Mouse (Mus musculus) hindbrain, embryonic 16.5 days (tissue): ENCODE data around the gene Ciapin1. TPM values are rescaled to one million over a fixed set of nuclear protein-coding genes. Genes with fewer than 3 reads are reported as not detected.

ENCODE experiments used
- ATAC-seq: fragments of 200-750 bp; cut with Nextera tagmentation; 2 replicates; pipeline ENCODE4 v1.8.0; 2017; ENCODE audit warnings: moderate TSS enrichment, moderate library complexity
- H3K27ac ChIP-seq: fragments of 300-500 bp; sonication (generic); 2 replicates; pipeline ENCODE4 v1.5.1; 2014; ENCODE audit warnings: low read depth, mild to moderate bottlenecking, control low read depth, low read length, moderate library complexity
- H3K27me3 ChIP-seq: fragments of 300-500 bp; sonication (generic); replicated peaks from 2 replicates; pipeline ENCODE4 v1.6.1; 2014; ENCODE audit warnings: low read length; ENCODE audit not compliant: control insufficient read depth, insufficient read depth
- H3K36me3 ChIP-seq: fragments of 300-500 bp; sonication (generic); 2 replicates; pipeline ENCODE4 v1.6.1; 2014; ENCODE audit warnings: mild to moderate bottlenecking, low read length, moderate library complexity, mixed read lengths; ENCODE audit not compliant: control insufficient read depth, insufficient read depth
- H3K4me1 ChIP-seq: fragments of 300-500 bp; sonication (generic); 2 replicates; pipeline ENCODE4 v1.6.1; 2014; ENCODE audit warnings: low read depth, low read length; ENCODE audit not compliant: control insufficient read depth, insufficient read depth
- H3K4me2 ChIP-seq: fragments of 300-500 bp; sonication (generic); 2 replicates; pipeline ENCODE4 v1.6.1; 2014; ENCODE audit warnings: mild to moderate bottlenecking, low read length, control low read depth, moderate library complexity
- H3K4me3 ChIP-seq: fragments of 300-500 bp; sonication (generic); 2 replicates; pipeline ENCODE4 v1.5.1; 2014; ENCODE audit warnings: mild to moderate bottlenecking, low read length, control low read depth, moderate library complexity
- H3K9ac ChIP-seq: fragments of 300-500 bp; sonication (generic); 2 replicates; pipeline ENCODE4 v1.6.1; 2014; ENCODE audit warnings: low read depth, mild to moderate bottlenecking, control low read depth, low read length, moderate library complexity
- H3K9me3 ChIP-seq: fragments of 300-500 bp; sonication (generic); 2 replicates; pipeline ENCODE4 v1.6.1; 2014; ENCODE audit warnings: mild to moderate bottlenecking, low read length, moderate library complexity; ENCODE audit not compliant: control insufficient read depth
- WGBS: fragments of 180-500 bp; shearing (Covaris S2); extraction: QIAGEN DNeasy Blood & Tissue Kit; methylation state at CpG from one replicate; pipeline ENCODE4 v1.1.7; 2014; 5-methylcytosine and 5-hydroxymethylcytosine counted together
- polyA plus RNA-seq: library from polyadenylated mRNA; unstranded; fragments of >200 nt; fragmentation: Nextera tagmentation; extraction: Ambion mirVana; gene quantifications from 2 replicates; pipeline ENCODE4 v1.2.1, GENCODE M21; 2015

Gene Ciapin1
- polyA plus RNA-seq, result 190 and 191 TPM in 2 replicates

- Histone ChIP-seq H3K4me3 (peak within 1 kb of the TSS; percentile 58), H3K4me2 (peak within 1 kb of the TSS; percentile 85), H3K36me3 (no peaks in the 10 kb centered on the region), H3K9ac (peak within 1 kb of the TSS; percentile 90), H3K4me1 (peaks cover 15% of the 10 kb centered on the region), H3K9me3 (no peaks in the 10 kb centered on the region), H3K27me3 (no peaks in the 10 kb centered on the region), H3K27ac (peak within 1 kb of the TSS; percentile 94)
- ATAC-seq, result peak; percentile 98
- 1% methylated on average over 80 of the region's 82 CpGs for WGBS
These were observed at the start of gene Ciapin1, which contains the start of gene Coq9 for GRCm38 (mm10) chr8:94837662-94838574. Gene Ciapin1, minus strand, starts transcription at chr8:94838358. Gene Coq9, plus strand, starts transcription at chr8:94838321.

- no peak overlapping the region for H3K4me3 ChIP-seq
- no peak overlapping the region for H3K9ac ChIP-seq
- peaks cover 2% of the 10 kb centered on the region; the same call in 1 of the 2 replicates for H3K27me3 ChIP-seq
- no peak overlapping the region for H3K4me2 ChIP-seq
- no peaks in the 10 kb centered on the region for H3K9me3 ChIP-seq
- H3K27ac ChIP-seq, result no peak overlapping the region
- ATAC-seq, result no peak
- H3K4me1 ChIP-seq, result peaks cover 4% of the 10 kb centered on the region
- no peaks in the 10 kb centered on the region for H3K36me3 ChIP-seq
- 88% methylated on average over 4 of the region's 4 CpGs for WGBS
These were observed 42.6 kb upstream of the Ciapin1 start for GRCm38 (mm10) chr8:94880742-94881141.

- H3K27ac ChIP-seq, result no peak overlapping the region
- no peak for ATAC-seq
- H3K4me2 ChIP-seq, result no peak overlapping the region
- WGBS, result 54% methylated on average over 3 of the region's 3 CpGs
- peaks cover 19% of the 10 kb centered on the region for H3K4me1 ChIP-seq
- H3K4me3 ChIP-seq, result no peak overlapping the region
- H3K36me3 ChIP-seq, result no peaks in the 10 kb centered on the region
- peaks cover 12% of the 10 kb centered on the region for H3K27me3 ChIP-seq
- H3K9me3 ChIP-seq, result no peaks in the 10 kb centered on the region
- no peak overlapping the region for H3K9ac ChIP-seq
These were observed 38.7 kb upstream of the Ciapin1 start for GRCm38 (mm10) chr8:94876820-94877219.

- peak; percentile 53 for ATAC-seq
- peaks cover 12% of the 10 kb centered on the region for H3K27me3 ChIP-seq
- H3K4me2 ChIP-seq, result peak within 1 kb of the TSS; percentile 100
- peak within 1 kb of the TSS; percentile 75 for H3K9ac ChIP-seq
- 0 out of 2 replicates have a peak within 1 kb of the TSS, but pooled peaks have one; percentile 17 for H3K27ac ChIP-seq
- H3K9me3 ChIP-seq, result no peaks in the 10 kb centered on the region
- H3K4me3 ChIP-seq, result peak within 1 kb of the TSS; percentile 70
- peaks cover 25% of the 10 kb centered on the region for H3K4me1 ChIP-seq
- WGBS, result under 1% methylated on average over 27 of the region's 37 CpGs
- H3K36me3 ChIP-seq, result no peaks in the 10 kb centered on the region
These were observed 38.1 kb upstream of the Ciapin1 start, which contains the start of gene Dok4 for GRCm38 (mm10) chr8:94876197-94876730. Gene Dok4, minus strand, starts transcription at chr8:94876330.

GRCm38 (mm10) chr8:94875871-94876150 lies 37.7 kb upstream of the Ciapin1 start:
- Histone ChIP-seq H3K9me3 (no peaks in the 10 kb centered on the region), H3K9ac (peak overlapping the region; percentile 75), H3K36me3 (no peaks in the 10 kb centered on the region), H3K4me3 (peak overlapping the region; percentile 70), H3K4me1 (peaks cover 28% of the 10 kb centered on the region), H3K27me3 (peaks cover 12% of the 10 kb centered on the region), H3K4me2 (peak overlapping the region; percentile 100), H3K27ac (0 out of 2 replicates have a peak overlapping the region, but pooled peaks have one; percentile 17)
- 2% methylated on average over 18 of the region's 20 CpGs for WGBS
- no peak for ATAC-seq

- 15% methylated on average over 17 of the region's 17 CpGs for WGBS
- no peak for ATAC-seq
- peaks cover 32% of the 10 kb centered on the region for H3K4me1 ChIP-seq
These were observed 37.1 kb upstream of the Ciapin1 start for GRCm38 (mm10) chr8:94875096-94875870.

GRCm38 (mm10) chr8:94874358-94874757 lies 36.2 kb upstream of the Ciapin1 start:
- Histone ChIP-seq H3K4me2 (peak overlapping the region; percentile 100), H3K4me1 (peaks cover 42% of the 10 kb centered on the region), H3K9me3 (no peaks in the 10 kb centered on the region), H3K36me3 (no peaks in the 10 kb centered on the region), H3K4me3 (peak overlapping the region; percentile 70), H3K27ac (no peak overlapping the region), H3K9ac (no peak overlapping the region), H3K27me3 (peaks cover 12% of the 10 kb centered on the region)
- no peak for ATAC-seq
- WGBS, result 14% methylated on average over 6 of the region's 6 CpGs

More at GRCm38 (mm10) chr8:94875096-94875870, 37.1 kb upstream of the Ciapin1 start:
- Histone ChIP-seq H3K4me3 (peak overlapping the region; percentile 70), H3K4me2 (peak overlapping the region; percentile 100), H3K27me3 (peaks cover 12% of the 10 kb centered on the region), H3K9ac (peak overlapping the region; percentile 75), H3K27ac (no peak overlapping the region), H3K36me3 (no peaks in the 10 kb centered on the region), H3K9me3 (no peaks in the 10 kb centered on the region)

GRCm38 (mm10) chr8:94872576-94872975 lies 34.4 kb upstream of the Ciapin1 start:
- Histone ChIP-seq H3K4me1 (peaks cover 57% of the 10 kb centered on the region), H3K36me3 (0 out of 2 replicates have a peak, but pooled peaks cover under 1% of the 10 kb centered on the region), H3K27me3 (peaks cover 10% of the 10 kb centered on the region), H3K9ac (no peak overlapping the region), H3K4me3 (no peak overlapping the region), H3K4me2 (no peak overlapping the region), H3K9me3 (no peaks in the 10 kb centered on the region), H3K27ac (no peak overlapping the region)
- ATAC-seq, result no peak
- WGBS, result 82% methylated on average over 2 of the region's 2 CpGs
